Mouse (Mus musculus) retina, embryonic 14.5 days (tissue): ENCODE measurements at regions not wholly inside any gene's neighbourhood (a gene's known extent, or its start where the extent isn't known, plus 50 kb on each side); places are given as distances from the start of the nearest gene placed in this dataset.
"Not testable (repeated sequence)": the region's sequence is repeated elsewhere in the genome, so short reads cannot be mapped to it uniquely, and the experiment has no call there.

ENCODE experiments used
- DNase-seq: peaks from one replicate; pipeline ENCODE4 v3.0.0-alpha.2; 2015; ENCODE audit warnings: low spot score

GRCm38 (mm10) chr2:100569891-100570290 is 1054.6 kb upstream of the Rag2 start:
- DNase-seq: not testable (repeated sequence)

GRCm38 (mm10) chr2:100590643-100591042 is 1033.9 kb upstream of the Rag2 start:
- DNase-seq: not testable (repeated sequence)

- DNase-seq: not testable (repeated sequence)
Observed at GRCm38 (mm10) chr2:100626183-100626582, 998.3 kb upstream of the Rag2 start.

GRCm38 (mm10) chr2:100652742-100653141 is 971.8 kb upstream of the Rag2 start:
- DNase-seq: not testable (repeated sequence)

GRCm38 (mm10) chr2:100671384-100672039 is 953.0 kb upstream of the Rag2 start:
- not testable (repeated sequence) for DNase-seq

GRCm38 (mm10) chr2:100708395-100708794 is 916.1 kb upstream of the Rag2 start:
- not testable (repeated sequence) for DNase-seq

- not testable (repeated sequence) for DNase-seq
Observed at GRCm38 (mm10) chr2:100743294-100743693, 881.2 kb upstream of the Rag2 start.

- not testable (repeated sequence) for DNase-seq
Observed at GRCm38 (mm10) chr2:100755033-100755432, 869.5 kb upstream of the Rag2 start.

GRCm38 (mm10) chr2:100785392-100785791 is 839.1 kb upstream of the Rag2 start:
- DNase-seq: no peak

GRCm38 (mm10) chr2:100795578-100795977 is 828.9 kb upstream of the Rag2 start:
- peak; percentile 24 for DNase-seq

GRCm38 (mm10) chr2:100796830-100797229 is 827.7 kb upstream of the Rag2 start:
- DNase-seq: no peak

- no peak for DNase-seq
Observed at GRCm38 (mm10) chr2:100797502-100797901, 827.0 kb upstream of the Rag2 start.

- peak; percentile 35 for DNase-seq
Observed at GRCm38 (mm10) chr2:100812546-100812945, 812.0 kb upstream of the Rag2 start.

- no peak for DNase-seq
Observed at GRCm38 (mm10) chr2:100814613-100815258, 809.8 kb upstream of the Rag2 start.

- no peak for DNase-seq
Observed at GRCm38 (mm10) chr2:100834056-100834455, 790.5 kb upstream of the Rag2 start.

GRCm38 (mm10) chr2:100857772-100858171 is 766.7 kb upstream of the Rag2 start:
- no peak for DNase-seq

GRCm38 (mm10) chr2:100865495-100865894 is 759.0 kb upstream of the Rag2 start:
- DNase-seq: no peak
